Mouse (Mus musculus) left cerebral cortex, postnatal 10 days (tissue): Measurements from ENCODE around the gene Hcar2. TPM values are rescaled to one million over a fixed set of nuclear protein-coding genes. Genes with fewer than 3 reads are reported as not detected.

Experiments used
- DNase-seq, 2 experiments: peaks; one replicate each; pipeline ENCODE4 v3.0.0; 2021 to 2022; ENCODE audit warnings: low spot score in 2 of 2, mixed read lengths in 1 of 2; ENCODE audit errors: extremely low spot score in 1 of 2
- intact Hi-C: fragments of 180-260 bp; cut with DNase I; formaldehyde crosslinking; loops from one replicate; pipeline ENCODE4 v1.15.1; 2025
- total RNA-seq, 2 experiments: library from RNA; stranded (reverse); gene quantifications; 2 replicates each; pipeline ENCODE4 v1.2.3; 2021

Hcar2 gene
- total RNA-seq, 2 experiments from 2014 or later: not detected

DNA sequence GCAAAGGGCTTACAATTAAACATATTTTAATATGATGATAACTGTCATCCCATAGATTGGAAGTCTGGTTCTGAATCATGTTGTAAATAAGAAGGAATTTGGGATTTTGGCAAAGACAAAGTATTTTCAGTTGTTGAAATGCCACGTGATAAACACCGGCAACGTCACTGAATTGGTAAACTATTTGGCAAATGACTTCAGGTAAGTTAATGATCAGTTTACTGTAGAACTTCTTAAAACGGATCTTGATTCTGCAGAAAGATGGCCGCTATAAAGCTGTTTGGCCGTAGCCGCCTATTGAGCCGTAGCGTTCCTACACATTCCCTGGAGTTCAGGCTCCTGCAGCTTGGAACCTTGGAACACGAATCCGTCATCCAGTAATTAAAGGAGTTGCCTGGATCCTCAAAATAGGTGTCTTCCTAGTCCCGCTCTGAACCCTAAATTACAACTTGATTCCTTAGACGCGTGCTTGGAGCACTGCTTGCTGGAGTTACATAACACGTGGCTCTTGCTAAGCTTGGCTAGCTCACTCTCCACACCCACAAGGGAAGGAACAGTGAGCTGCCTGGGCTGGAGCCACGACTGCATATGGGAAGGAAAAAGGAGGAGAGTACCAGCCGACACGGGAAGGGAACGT is 46.2 kb downstream of the Hcar2 start:
- intact Hi-C loops: no loop called here
- DNase-seq: peak in 1 of 2 experiments; percentile 38

DNA sequence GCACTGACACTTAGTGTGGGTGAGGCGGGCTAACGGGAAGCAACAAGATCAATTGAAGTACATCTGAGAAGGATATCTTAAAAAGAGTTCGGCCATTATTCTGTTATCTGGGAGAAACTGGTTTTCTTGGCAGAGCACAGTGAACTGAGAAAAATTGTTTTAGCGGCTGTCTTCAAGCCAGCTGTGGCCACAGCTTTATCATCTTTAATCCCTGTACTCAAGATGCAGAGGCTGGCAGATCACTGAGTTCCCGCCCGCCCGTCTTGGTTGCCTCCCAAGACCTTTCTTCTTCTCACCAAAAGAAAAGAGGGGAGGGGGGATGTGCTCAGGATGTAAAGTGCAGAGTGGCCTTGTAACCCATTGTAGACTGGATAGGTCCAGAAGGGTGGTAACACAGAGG is 48.4 kb downstream of the Hcar2 start:
- no peak for DNase-seq
- intact Hi-C loops: no loop called here

Other genes with a start within 250 kb of the Hcar2 start
- gene Clip1, start 180.9 kb downstream of the Hcar2 start, total RNA-seq: 100 to 1,000 TPM; 112 to 122 TPM
- gene Zcchc8, start 144.4 kb downstream of the Hcar2 start, total RNA-seq: 10 to 100 TPM; 45.0 to 47.6 TPM
- 10 to 100 TPM; 75.6 to 80.5 TPM for gene Rsrc2, start 116.1 kb downstream of the Hcar2 start, total RNA-seq
- 1 to 10 TPM; 2.6 to 2.8 TPM for gene Kntc1, start 115.8 kb downstream of the Hcar2 start, total RNA-seq
- 1 to 10 TPM in 1 of 2 experiments, under 1 TPM in 1; 0.88 to 1.0 TPM for gene Hcar1, start 14.5 kb upstream of the Hcar2 start, total RNA-seq
- gene Denr, start 41.7 kb upstream of the Hcar2 start, total RNA-seq: 10 to 100 TPM; 71.2 to 76.9 TPM
- gene Gm43518, start 61.9 kb upstream of the Hcar2 start, total RNA-seq: 1 to 10 TPM; 1.5 to 2.4 TPM
- 1 to 10 TPM; 2.1 to 2.8 TPM for gene Ccdc62, start 65.2 kb upstream of the Hcar2 start, total RNA-seq
- gene Hip1r, start 108.1 kb upstream of the Hcar2 start, total RNA-seq: 10 to 100 TPM; 82.4 to 93.4 TPM
- gene Vps37b, start 166.8 kb upstream of the Hcar2 start, total RNA-seq: 10 to 100 TPM; 42.5 to 42.6 TPM
- 10 to 100 TPM; 43.8 to 45.5 TPM for gene Abcb9, start 230.3 kb upstream of the Hcar2 start, total RNA-seq
- gene Ogfod2, start 246.8 kb upstream of the Hcar2 start, total RNA-seq: 10 to 100 TPM; 32.5 to 34.6 TPM